21 mouse cellular contexts compared by ENCODE assay signal in the genomic region with DNA sequence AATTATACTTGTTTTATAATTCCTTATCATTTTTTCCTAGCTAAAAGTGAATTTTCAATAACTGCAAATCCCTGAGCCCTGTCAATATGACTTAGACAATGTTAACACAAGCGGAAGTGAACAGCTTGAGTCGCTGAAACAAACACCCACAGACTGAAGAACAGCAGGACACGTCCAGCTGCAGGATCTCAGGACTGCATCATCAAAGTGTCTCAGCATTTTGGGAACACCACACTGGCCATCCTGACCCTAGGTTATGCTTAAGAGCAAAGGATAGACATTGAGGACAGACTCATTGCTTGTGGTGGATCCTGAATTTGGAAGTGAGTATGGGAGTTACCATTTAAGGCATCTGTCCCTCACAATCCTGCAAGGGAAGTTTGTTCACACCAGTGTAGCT. TPM values are rescaled to one million over a fixed set of nuclear protein-coding genes. Genes with fewer than 3 reads are reported as not detected.
DNase-seq lines count a peak whose midpoint lies in the region; TF ChIP-seq lines count a peak whose summit lies in the region.
"Had no signal": no experiment of that assay in that cellular context is flagged by ENCODE, and none has a peak within 500 bp of the region (broad histone marks: within the 10 kb centered on the region; RNA-seq: fewer than 3 reads in every experiment).

No protein-coding gene starts in this region.

- peak overlapping the region; percentile 63 for H3K27ac ChIP-seq in gastrocnemius, adult 2 months
- H3K27ac ChIP-seq in layer of hippocampus, adult 2 months = peak overlapping the region; percentile 72
- H3K27ac ChIP-seq: embryonic facial prominence, embryonic 12.5 days; hindbrain, embryonic 13.5 days; midbrain, embryonic 15.5 days had no signal

- intact Hi-C loops in gastrocnemius, adult 2 months (cut with DNase I) = no loop called here
- intact Hi-C loops in gastrocnemius, postnatal 36 days (cut with DNase I) = no loop called here

- DNase-seq in gastrocnemius, adult 2 months = no peak
- DNase-seq in gastrocnemius, postnatal 36 days = no peak
- DNase-seq in layer of hippocampus, adult 2 months (ENCODE audit: low spot score in 2 of 2) = peak in 1 of 2 experiments; percentile 33
- no peak for DNase-seq in layer of hippocampus, adult 9-11 months
- DNase-seq in kidney, postnatal 36 days = peak; percentile 28 to 31
- peak; percentile 42 for DNase-seq in lung, postnatal 25 days (ENCODE audit: low spot score)
- no peak for DNase-seq in left cerebral cortex, adult 11 months (ENCODE audit: low spot score)
- no peak for DNase-seq in thymus, postnatal 10 days (ENCODE audit: low spot score in 2 of 2)
- DNase-seq: cerebellum, adult 9-11 months; gastrocnemius, postnatal 25 days; heart, postnatal 14 days; layer of hippocampus, postnatal 36 days; left cerebral cortex, postnatal 4 days; liver; right cerebral cortex, postnatal 4 days; thymus, postnatal 36 days had no signal

- no peak for TF ChIP-seq CTCF in gastrocnemius, adult 2 months (IDR thresholded peaks at IDR 0.05)
- TF ChIP-seq CTCF in layer of hippocampus, adult 2 months (conservative IDR thresholded peaks at IDR 0.05) = no peak

- peak overlapping the region; percentile 49; the same call in 1 of the 2 replicates for H3K4me3 ChIP-seq in gastrocnemius, adult 2 months
- no peak overlapping the region for H3K4me3 ChIP-seq in layer of hippocampus, adult 2 months
- H3K4me3 ChIP-seq: embryonic facial prominence, embryonic 12.5 days; erythroblast, embryonic 14.5 days; hindbrain, embryonic 13.5 days; megakaryocyte, embryonic 14.5 days; midbrain, embryonic 15.5 days had no signal

RNA-seq across cellular contexts. Expression of a gene that starts 25.4 kb away (rescaled TPM):
- under 1 TPM; 0.08 TPM for total RNA-seq in gastrocnemius, adult 2 months (2021)
- under 1 TPM; 0.12 to 0.13 TPM for total RNA-seq in gastrocnemius, postnatal 36 days (2021)
- under 1 TPM; 0.20 to 0.33 TPM for total RNA-seq in layer of hippocampus, adult 2 months (2021)

Comparison
In these comparisons a context has a peak if more than half of its experiments do, and no peak if none do; other contexts are left out.
1. DNase-seq: peak in kidney, postnatal 36 days (2 of 2) and lung, postnatal 25 days (single experiment); none in gastrocnemius, adult 2 months (single experiment), gastrocnemius, postnatal 36 days (0 of 2), layer of hippocampus, adult 9-11 months (single experiment), left cerebral cortex, adult 11 months (single experiment) and thymus, postnatal 10 days (0 of 2).